Mouse (Mus musculus): ENCODE results near the gene Hmgxb4. TPM values are rescaled to one million over a fixed set of nuclear protein-coding genes. Genes with fewer than 3 reads are reported as not detected.

The Hmgxb4 gene
- polyA plus RNA-seq (2012; rRNA removed; ENCODE audit: low replicate concordance), result 2.9 and 6.3 TPM in 2 replicates

DNA sequence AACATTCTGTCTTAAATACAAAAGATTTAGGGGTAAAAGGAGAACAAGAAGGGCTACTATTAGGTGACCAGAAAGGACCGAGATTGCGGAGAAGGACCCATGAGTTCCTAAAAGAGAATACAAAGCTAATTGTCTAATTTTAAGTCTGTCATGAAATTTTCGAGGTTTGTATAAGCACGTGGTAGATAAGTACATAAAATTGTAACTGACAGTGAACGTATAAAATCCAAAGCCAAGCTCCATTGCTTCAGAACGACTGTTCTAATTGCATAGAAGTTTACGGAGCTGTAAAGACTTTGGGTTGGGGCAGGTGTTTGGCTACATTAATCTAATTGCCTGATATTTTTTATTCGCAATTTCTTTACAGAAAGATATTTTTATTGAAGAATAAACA is at the start of gene Hmgxb4:
Gene Hmgxb4 (plus strand): TSS at position 276 of the 394 bp plus-strand sequence.

DNA sequence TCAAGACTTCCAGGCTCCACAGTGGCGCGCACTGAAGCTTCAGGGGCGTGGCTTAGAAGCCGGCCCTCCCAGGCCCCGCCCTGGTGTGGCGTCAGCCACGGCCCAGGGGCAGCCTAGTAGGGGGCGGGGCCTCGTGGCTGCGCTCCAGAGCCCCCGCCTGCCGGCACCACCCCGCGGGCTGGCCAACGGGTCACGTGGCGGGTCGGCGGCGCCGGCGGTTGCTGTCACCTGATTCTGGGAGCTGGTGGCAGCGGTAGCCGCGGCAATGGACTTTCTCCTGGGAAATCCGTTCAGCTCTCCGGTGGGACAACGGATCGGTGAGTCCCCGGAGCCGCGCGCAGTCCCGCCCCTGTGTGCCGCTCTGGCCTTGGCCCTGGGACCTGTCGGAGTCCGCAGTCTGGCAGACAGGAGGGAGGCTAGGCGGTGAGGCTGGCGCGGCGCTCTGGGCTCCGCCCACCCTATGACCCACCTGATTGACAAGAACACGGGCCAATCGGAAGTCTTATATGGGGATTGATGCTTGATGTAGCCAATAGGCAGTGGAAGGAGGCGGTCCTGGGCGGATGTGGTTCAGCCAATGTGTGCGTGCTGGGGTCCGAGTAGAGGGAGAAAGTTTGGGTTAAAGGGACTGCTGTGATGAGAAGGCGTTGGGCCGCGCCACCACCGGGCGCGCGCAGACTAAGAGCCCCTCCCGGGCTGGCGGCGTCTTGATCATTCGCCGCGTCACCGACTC is 40.5 kb downstream of the Hmgxb4 start, which contains the start of gene Tom1:
Gene Tom1 (plus strand): TSS at position 195 of the 733 bp plus-strand sequence.

Other genes with a start within 250 kb of the Hmgxb4 start
- gene Isx, start 120.2 kb upstream of the Hmgxb4 start, polyA plus RNA-seq (2012; rRNA removed; ENCODE audit: low replicate concordance), result 65.9 and 130 TPM in 2 replicates
- 18.5 and 20.7 TPM in 2 replicates for gene Tom1, start 40.3 kb downstream of the Hmgxb4 start, polyA plus RNA-seq (2012; rRNA removed; ENCODE audit: low replicate concordance)
- 3.8 and 4.6 TPM in 2 replicates for gene Hmox1, start 100.3 kb downstream of the Hmgxb4 start, polyA plus RNA-seq (2012; rRNA removed; ENCODE audit: low replicate concordance)
- gene Mcm5, start 116.2 kb downstream of the Hmgxb4 start, polyA plus RNA-seq (2012; rRNA removed; ENCODE audit: low replicate concordance), result 12.2 and 15.5 TPM in 2 replicates
- gene Rasd2, start 220.6 kb downstream of the Hmgxb4 start, polyA plus RNA-seq (2012; rRNA removed; ENCODE audit: low replicate concordance), result 3.4 and 3.7 TPM in 2 replicates

Measured in duodenum, adult 2 months (tissue).